Mouse (Mus musculus): ENCODE measurements at regions not wholly inside any gene's neighbourhood (a gene's known extent, or its start where the extent isn't known, plus 50 kb on each side); places are given as distances from the start of the nearest gene placed in this dataset.
"Not testable (repeated sequence)": the region's sequence is repeated elsewhere in the genome, so short reads cannot be mapped to it uniquely, and the experiment has no call there.

GRCm38 (mm10) chr14:87289266-87289665 is 127.2 kb upstream of the Tdrd3 start:
- not testable (repeated sequence) for H3K9ac ChIP-seq (ENCODE audit: low read length); H3K9me3 ChIP-seq (ENCODE audit: control insufficient read depth, low read length); H3K27ac ChIP-seq (replicated peaks; ENCODE audit: low read depth, low read length); H3K4me1 ChIP-seq (ENCODE audit: control insufficient read depth, insufficient read depth, low read length); H3K36me3 ChIP-seq (ENCODE audit: control insufficient read depth, insufficient read depth, low read length); H3K4me3 ChIP-seq (ENCODE audit: low read depth, low read length); H3K27me3 ChIP-seq (ENCODE audit: control insufficient read depth, insufficient read depth, low read length); ATAC-seq (ENCODE audit: insufficient number of reproducible peaks, low FRiP score, low TSS enrichment, low read depth); H3K4me2 ChIP-seq (ENCODE audit: low read depth, severe bottlenecking); DNase-seq (ENCODE audit: low spot score)
- 94% methylated on average over 8 of the region's 8 CpGs for WGBS

DNA sequence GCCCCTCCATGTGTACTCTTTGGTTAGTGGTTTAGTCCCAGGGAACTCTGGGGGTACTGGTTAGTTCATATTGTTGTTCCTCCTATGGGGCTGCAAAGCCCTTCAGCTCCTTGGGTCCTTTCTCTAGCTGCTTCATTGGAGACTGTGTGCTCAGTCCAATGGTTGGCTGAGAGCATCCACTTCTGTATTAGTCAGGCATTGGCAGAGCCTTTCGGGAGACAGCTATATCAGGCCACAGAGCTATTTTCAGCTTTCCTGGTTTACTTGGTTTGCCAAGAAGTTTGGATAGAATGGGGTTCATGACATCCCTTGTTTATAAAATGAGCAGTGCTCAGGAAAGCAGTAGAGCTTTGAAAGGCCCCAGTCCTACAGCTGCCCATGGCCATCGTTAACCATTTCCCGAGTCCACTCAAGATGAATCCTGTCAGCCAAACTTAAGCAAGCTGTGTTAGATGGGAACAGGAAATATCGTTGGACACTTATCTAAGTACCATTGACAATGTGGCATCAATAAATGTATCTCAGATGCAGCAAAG is 126.7 kb upstream of the Tdrd3 start:
- Histone ChIP-seq H3K9ac (ENCODE audit: low read length) (no peak overlapping the region), H3K4me2 (ENCODE audit: low read depth, severe bottlenecking) (no peak overlapping the region), H3K4me3 (ENCODE audit: low read depth, low read length) (no peak overlapping the region), H3K27ac (replicated peaks; ENCODE audit: low read depth, low read length) (no peak overlapping the region), H3K9me3 (ENCODE audit: control insufficient read depth, low read length) (no peaks in the 10 kb centered on the region), H3K27me3 (ENCODE audit: control insufficient read depth, insufficient read depth, low read length) (no peaks in the 10 kb centered on the region), H3K4me1 (ENCODE audit: control insufficient read depth, insufficient read depth, low read length) (no peaks in the 10 kb centered on the region), H3K36me3 (ENCODE audit: control insufficient read depth, insufficient read depth, low read length) (no peaks in the 10 kb centered on the region)
- DNase-seq (ENCODE audit: low spot score) (no peak), ATAC-seq (ENCODE audit: insufficient number of reproducible peaks, low FRiP score, low TSS enrichment, low read depth) (no peak)
- WGBS = 86% methylated on average over 4 of the region's 4 CpGs

GRCm38 (mm10) chr14:87295206-87295605 is 121.2 kb upstream of the Tdrd3 start:
- Histone ChIP-seq H3K4me1 (ENCODE audit: control insufficient read depth, insufficient read depth, low read length) (no peaks in the 10 kb centered on the region), H3K27me3 (ENCODE audit: control insufficient read depth, insufficient read depth, low read length) (no peaks in the 10 kb centered on the region), H3K27ac (replicated peaks; ENCODE audit: low read depth, low read length) (no peak overlapping the region), H3K4me2 (ENCODE audit: low read depth, severe bottlenecking) (no peak overlapping the region), H3K9me3 (ENCODE audit: control insufficient read depth, low read length) (no peaks in the 10 kb centered on the region), H3K4me3 (ENCODE audit: low read depth, low read length) (no peak overlapping the region), H3K9ac (ENCODE audit: low read length) (no peak overlapping the region), H3K36me3 (ENCODE audit: control insufficient read depth, insufficient read depth, low read length) (no peaks in the 10 kb centered on the region)
- DNase-seq (ENCODE audit: low spot score) (no peak), ATAC-seq (ENCODE audit: insufficient number of reproducible peaks, low FRiP score, low TSS enrichment, low read depth) (no peak)
- 88% methylated on average over 3 of the region's 3 CpGs for WGBS

DNA sequence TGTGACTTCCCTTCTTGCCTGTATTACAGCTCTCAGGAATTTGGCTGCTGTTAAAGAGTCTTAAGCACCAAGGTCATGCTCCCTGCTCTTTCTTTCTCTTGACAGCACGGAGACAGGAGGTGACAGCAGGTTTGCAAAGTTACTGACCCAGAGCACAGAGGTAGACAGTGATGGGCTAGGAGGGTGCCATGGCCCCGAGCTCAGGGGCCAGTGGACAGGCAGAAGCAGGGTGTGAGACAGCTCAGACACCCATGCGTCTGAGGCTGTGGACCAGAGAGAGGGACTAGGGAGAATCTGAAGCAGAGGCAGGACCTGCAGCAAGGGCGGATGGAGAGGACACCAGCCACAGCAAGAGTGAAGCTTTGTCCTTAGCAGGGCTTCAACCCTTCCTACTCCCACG is 119.3 kb upstream of the Tdrd3 start:
- Histone ChIP-seq H3K27ac (replicated peaks; ENCODE audit: low read depth, low read length) (no peak overlapping the region), H3K27me3 (ENCODE audit: control insufficient read depth, insufficient read depth, low read length) (no peaks in the 10 kb centered on the region), H3K9ac (ENCODE audit: low read length) (no peak overlapping the region), H3K9me3 (ENCODE audit: control insufficient read depth, low read length) (no peaks in the 10 kb centered on the region), H3K4me1 (ENCODE audit: control insufficient read depth, insufficient read depth, low read length) (no peaks in the 10 kb centered on the region), H3K4me3 (ENCODE audit: low read depth, low read length) (no peak overlapping the region), H3K4me2 (ENCODE audit: low read depth, severe bottlenecking) (no peak overlapping the region), H3K36me3 (ENCODE audit: control insufficient read depth, insufficient read depth, low read length) (no peaks in the 10 kb centered on the region)
- ATAC-seq (ENCODE audit: insufficient number of reproducible peaks, low FRiP score, low TSS enrichment, low read depth) (no peak), DNase-seq (ENCODE audit: low spot score) (no peak)
- WGBS = 44% methylated on average over 5 of the region's 5 CpGs

DNA sequence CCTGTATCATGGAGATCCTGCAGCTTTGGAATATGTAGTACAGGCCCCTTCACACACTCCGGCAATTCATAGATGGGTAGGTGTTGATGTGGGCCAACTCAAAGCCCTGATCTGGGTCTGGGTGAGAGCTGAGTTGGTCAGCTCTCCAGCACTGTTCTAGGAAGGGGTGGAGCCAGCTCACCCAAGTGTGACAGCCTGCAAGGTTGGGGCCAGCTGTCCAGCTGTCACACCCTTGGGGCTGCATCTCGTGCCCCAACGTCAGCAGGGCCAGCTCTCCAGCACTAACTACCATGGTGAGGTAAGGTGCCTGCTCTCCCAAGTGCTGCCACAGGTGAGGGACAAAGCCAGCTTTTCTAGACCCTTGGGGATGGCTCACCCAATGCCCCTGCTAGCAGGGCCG is 115.6 kb upstream of the Tdrd3 start:
- Histone ChIP-seq H3K9me3 (ENCODE audit: control insufficient read depth, low read length) (no peaks in the 10 kb centered on the region), H3K27me3 (ENCODE audit: control insufficient read depth, insufficient read depth, low read length) (no peaks in the 10 kb centered on the region), H3K36me3 (ENCODE audit: control insufficient read depth, insufficient read depth, low read length) (no peaks in the 10 kb centered on the region), H3K4me2 (ENCODE audit: low read depth, severe bottlenecking) (no peak overlapping the region), H3K27ac (replicated peaks; ENCODE audit: low read depth, low read length) (no peak overlapping the region), H3K9ac (ENCODE audit: low read length) (no peak overlapping the region), H3K4me1 (ENCODE audit: control insufficient read depth, insufficient read depth, low read length) (no peaks in the 10 kb centered on the region), H3K4me3 (ENCODE audit: low read depth, low read length) (no peak overlapping the region)
- DNase-seq (ENCODE audit: low spot score) (no peak), ATAC-seq (ENCODE audit: insufficient number of reproducible peaks, low FRiP score, low TSS enrichment, low read depth) (no peak)
- 70% methylated on average over 4 of the region's 4 CpGs for WGBS

- WGBS = 81% methylated on average over 5 of the region's 5 CpGs
Observed at GRCm38 (mm10) chr14:87301564-87301963, 114.9 kb upstream of the Tdrd3 start.

GRCm38 (mm10) chr14:87305481-87305880 is 111.0 kb upstream of the Tdrd3 start:
- Histone ChIP-seq H3K9ac (ENCODE audit: low read length) (no peak overlapping the region), H3K27me3 (ENCODE audit: control insufficient read depth, insufficient read depth, low read length) (no peaks in the 10 kb centered on the region), H3K4me2 (ENCODE audit: low read depth, severe bottlenecking) (no peak overlapping the region), H3K4me1 (ENCODE audit: control insufficient read depth, insufficient read depth, low read length) (no peaks in the 10 kb centered on the region), H3K9me3 (ENCODE audit: control insufficient read depth, low read length) (no peaks in the 10 kb centered on the region), H3K36me3 (ENCODE audit: control insufficient read depth, insufficient read depth, low read length) (no peaks in the 10 kb centered on the region), H3K27ac (replicated peaks; ENCODE audit: low read depth, low read length) (no peak overlapping the region), H3K4me3 (ENCODE audit: low read depth, low read length) (no peak overlapping the region)
- 84% methylated on average over 2 of the region's 2 CpGs for WGBS
- no peak for DNase-seq (ENCODE audit: low spot score)
- ATAC-seq (ENCODE audit: insufficient number of reproducible peaks, low FRiP score, low TSS enrichment, low read depth) = no peak; the same call in 1 of the 2 replicates

More at GRCm38 (mm10) chr14:87301564-87301963, 114.9 kb upstream of the Tdrd3 start:
- no peak for ATAC-seq (ENCODE audit: insufficient number of reproducible peaks, low FRiP score, low TSS enrichment, low read depth)
- H3K9me3 ChIP-seq (ENCODE audit: control insufficient read depth, low read length) = no peaks in the 10 kb centered on the region
- no peak overlapping the region for H3K27ac ChIP-seq (replicated peaks; ENCODE audit: low read depth, low read length)
- no peak for DNase-seq (ENCODE audit: low spot score)
- no peak overlapping the region for H3K9ac ChIP-seq (ENCODE audit: low read length)
- H3K4me2 ChIP-seq (ENCODE audit: low read depth, severe bottlenecking) = no peak overlapping the region
- no peaks in the 10 kb centered on the region for H3K36me3 ChIP-seq (ENCODE audit: control insufficient read depth, insufficient read depth, low read length)
- no peaks in the 10 kb centered on the region for H3K4me1 ChIP-seq (ENCODE audit: control insufficient read depth, insufficient read depth, low read length)
- no peaks in the 10 kb centered on the region for H3K27me3 ChIP-seq (ENCODE audit: control insufficient read depth, insufficient read depth, low read length)
- H3K4me3 ChIP-seq (ENCODE audit: low read depth, low read length) = no peak overlapping the region

DNA sequence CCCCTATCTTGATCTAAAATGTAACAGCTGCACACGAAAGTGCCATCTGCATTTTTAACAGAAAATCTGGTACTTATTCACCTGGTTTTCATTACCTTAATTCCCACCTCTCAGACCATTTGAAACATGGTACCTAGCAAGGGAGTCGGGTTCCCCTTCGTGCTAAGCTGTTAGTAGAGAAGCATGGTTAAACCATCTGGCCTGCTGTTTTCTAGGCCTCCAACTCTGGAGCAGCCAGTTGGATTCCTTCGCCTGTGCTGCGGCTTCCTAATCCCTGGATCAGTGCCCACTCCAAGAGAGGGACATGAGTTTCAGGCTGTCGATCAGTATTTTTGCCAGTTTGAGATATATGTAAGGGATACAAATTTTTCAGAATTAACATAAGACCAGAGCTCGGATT is 110.4 kb upstream of the Tdrd3 start:
- Histone ChIP-seq H3K36me3 (ENCODE audit: control insufficient read depth, insufficient read depth, low read length) (no peaks in the 10 kb centered on the region), H3K4me1 (ENCODE audit: control insufficient read depth, insufficient read depth, low read length) (no peaks in the 10 kb centered on the region), H3K4me2 (ENCODE audit: low read depth, severe bottlenecking) (no peak overlapping the region), H3K27ac (replicated peaks; ENCODE audit: low read depth, low read length) (no peak overlapping the region), H3K27me3 (ENCODE audit: control insufficient read depth, insufficient read depth, low read length) (no peaks in the 10 kb centered on the region), H3K9ac (ENCODE audit: low read length) (no peak overlapping the region), H3K4me3 (ENCODE audit: low read depth, low read length) (no peak overlapping the region), H3K9me3 (ENCODE audit: control insufficient read depth, low read length) (no peaks in the 10 kb centered on the region)
- ATAC-seq (ENCODE audit: insufficient number of reproducible peaks, low FRiP score, low TSS enrichment, low read depth) (peak; percentile 72), DNase-seq (ENCODE audit: low spot score) (peak; percentile 47)
- 37% methylated on average over 7 of the region's 7 CpGs for WGBS

GRCm38 (mm10) chr14:87308016-87308415 is 108.4 kb upstream of the Tdrd3 start:
- ATAC-seq (ENCODE audit: insufficient number of reproducible peaks, low FRiP score, low TSS enrichment, low read depth) = no peak
- WGBS = 47% methylated on average over 7 of the region's 7 CpGs

More at GRCm38 (mm10) chr14:87308016-87308415, 108.4 kb upstream of the Tdrd3 start:
- H3K4me1 ChIP-seq (ENCODE audit: control insufficient read depth, insufficient read depth, low read length) = no peaks in the 10 kb centered on the region
- no peak overlapping the region for H3K4me2 ChIP-seq (ENCODE audit: low read depth, severe bottlenecking)
- no peak overlapping the region for H3K9ac ChIP-seq (ENCODE audit: low read length)
- no peak for DNase-seq (ENCODE audit: low spot score)
- H3K9me3 ChIP-seq (ENCODE audit: control insufficient read depth, low read length) = no peaks in the 10 kb centered on the region
- no peaks in the 10 kb centered on the region for H3K36me3 ChIP-seq (ENCODE audit: control insufficient read depth, insufficient read depth, low read length)
- H3K27ac ChIP-seq (replicated peaks; ENCODE audit: low read depth, low read length) = no peak overlapping the region
- no peak overlapping the region for H3K4me3 ChIP-seq (ENCODE audit: low read depth, low read length)
- no peaks in the 10 kb centered on the region for H3K27me3 ChIP-seq (ENCODE audit: control insufficient read depth, insufficient read depth, low read length)

Data from limb, embryonic 11.5 days (tissue).